Mouse (Mus musculus): ENCODE results near the gene Tnfrsf1b. TPM values are rescaled to one million over a fixed set of nuclear protein-coding genes. Genes with fewer than 3 reads are reported as not detected.

Tnfrsf1b gene
- polyA plus RNA-seq, 1 experiment from 2014 or later = 3.7 TPM

GRCm38 (mm10) chr4:145224613-145225012 is 22.1 kb downstream of the Tnfrsf1b start:
- WGBS = 83% methylated on average over 4 of the region's 4 CpGs
- ATAC-seq (ENCODE audit: low FRiP score, low TSS enrichment) = no peak
- no peak overlapping the region for H3K27ac ChIP-seq (ENCODE audit: low read length)
- no peaks in the 10 kb centered on the region for H3K4me1 ChIP-seq (ENCODE audit: insufficient read depth, low read length)
- no peaks in the 10 kb centered on the region for H3K9me3 ChIP-seq (ENCODE audit: low read length)
- H3K27me3 ChIP-seq (ENCODE audit: insufficient read depth, low read length) = no peaks in the 10 kb centered on the region
- no peak overlapping the region for H3K4me3 ChIP-seq (ENCODE audit: low read length)
- H3K4me2 ChIP-seq (replicated peaks; ENCODE audit: low read depth, low read length) = no peak overlapping the region
- H3K36me3 ChIP-seq (ENCODE audit: insufficient read depth, low read length) = no peaks in the 10 kb centered on the region
- H3K9ac ChIP-seq (replicated peaks; ENCODE audit: low read length) = no peak overlapping the region

DNA sequence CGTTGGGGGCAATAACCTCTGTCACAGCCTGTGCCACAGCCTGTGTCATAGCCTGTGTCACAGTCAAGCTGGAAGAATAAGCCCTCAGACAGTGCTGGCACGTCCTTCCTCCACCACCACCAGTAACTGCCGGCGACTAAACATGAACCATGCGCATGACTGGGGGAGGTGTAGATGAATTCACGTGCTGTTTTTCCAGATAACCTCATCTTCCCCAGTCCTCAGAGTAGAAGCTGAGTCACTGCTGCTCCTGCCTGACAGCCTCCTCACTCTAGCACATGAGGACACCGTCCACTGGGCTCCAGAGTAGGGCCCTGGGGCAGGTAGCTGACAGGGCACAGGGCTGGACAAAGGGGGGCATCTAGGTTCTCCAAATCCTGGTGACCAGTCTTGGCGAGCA is 24.6 kb downstream of the Tnfrsf1b start:
- H3K27ac ChIP-seq (ENCODE audit: low read length) = no peak overlapping the region
- H3K9me3 ChIP-seq (ENCODE audit: low read length) = no peaks in the 10 kb centered on the region
- 67% methylated on average over 8 of the region's 8 CpGs for WGBS
- H3K27me3 ChIP-seq (ENCODE audit: insufficient read depth, low read length) = no peaks in the 10 kb centered on the region
- H3K36me3 ChIP-seq (ENCODE audit: insufficient read depth, low read length) = no peaks in the 10 kb centered on the region
- ATAC-seq (ENCODE audit: low FRiP score, low TSS enrichment) = no peak
- H3K4me2 ChIP-seq (replicated peaks; ENCODE audit: low read depth, low read length) = no peak overlapping the region
- no peaks in the 10 kb centered on the region for H3K4me1 ChIP-seq (ENCODE audit: insufficient read depth, low read length)
- H3K9ac ChIP-seq (replicated peaks; ENCODE audit: low read length) = no peak overlapping the region
- no peak overlapping the region for H3K4me3 ChIP-seq (ENCODE audit: low read length)

- no peaks in the 10 kb centered on the region for H3K4me1 ChIP-seq (ENCODE audit: insufficient read depth, low read length)
- H3K27me3 ChIP-seq (ENCODE audit: insufficient read depth, low read length) = no peaks in the 10 kb centered on the region
- H3K36me3 ChIP-seq (ENCODE audit: insufficient read depth, low read length) = no peaks in the 10 kb centered on the region
- no peak overlapping the region for H3K27ac ChIP-seq (ENCODE audit: low read length)
- H3K9me3 ChIP-seq (ENCODE audit: low read length) = no peaks in the 10 kb centered on the region
- WGBS = 26% methylated on average over 2 of the region's 2 CpGs
- H3K4me2 ChIP-seq (replicated peaks; ENCODE audit: low read depth, low read length) = no peak overlapping the region
- no peak overlapping the region for H3K4me3 ChIP-seq (ENCODE audit: low read length)
- no peak overlapping the region for H3K9ac ChIP-seq (replicated peaks; ENCODE audit: low read length)
- ATAC-seq (ENCODE audit: low FRiP score, low TSS enrichment) = no peak
Measured at GRCm38 (mm10) chr4:145221379-145221778, 25.3 kb downstream of the Tnfrsf1b start.

DNA sequence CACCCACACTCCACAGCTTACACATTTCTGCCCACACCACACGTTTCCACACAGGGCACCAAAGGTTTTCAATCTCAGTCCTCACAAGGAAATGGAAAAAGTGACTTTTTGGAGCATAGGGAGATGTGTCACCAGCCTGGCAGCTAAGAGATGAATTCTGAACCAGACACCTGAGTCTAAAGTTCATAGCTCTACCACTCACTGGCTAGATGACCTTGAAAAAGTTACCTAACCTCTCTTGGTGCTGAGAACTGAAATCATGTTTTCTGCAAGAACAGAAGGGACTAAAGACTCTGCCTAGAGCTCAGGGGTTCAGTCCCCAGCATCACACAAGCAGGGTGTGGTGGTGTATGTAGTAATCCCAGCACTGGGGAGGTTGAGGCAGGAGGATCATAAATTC is 26.7 kb downstream of the Tnfrsf1b start:
- no peaks in the 10 kb centered on the region for H3K4me1 ChIP-seq (ENCODE audit: insufficient read depth, low read length)
- H3K9ac ChIP-seq (replicated peaks; ENCODE audit: low read length) = no peak overlapping the region
- H3K27ac ChIP-seq (ENCODE audit: low read length) = no peak overlapping the region
- H3K4me3 ChIP-seq (ENCODE audit: low read length) = no peak overlapping the region
- no peak for ATAC-seq (ENCODE audit: low FRiP score, low TSS enrichment)
- H3K27me3 ChIP-seq (ENCODE audit: insufficient read depth, low read length) = no peaks in the 10 kb centered on the region
- H3K9me3 ChIP-seq (ENCODE audit: low read length) = no peaks in the 10 kb centered on the region
- WGBS = 77% methylated on average over 1 of the region's 1 CpGs
- no peaks in the 10 kb centered on the region for H3K36me3 ChIP-seq (ENCODE audit: insufficient read depth, low read length)
- no peak overlapping the region for H3K4me2 ChIP-seq (replicated peaks; ENCODE audit: low read depth, low read length)

DNA sequence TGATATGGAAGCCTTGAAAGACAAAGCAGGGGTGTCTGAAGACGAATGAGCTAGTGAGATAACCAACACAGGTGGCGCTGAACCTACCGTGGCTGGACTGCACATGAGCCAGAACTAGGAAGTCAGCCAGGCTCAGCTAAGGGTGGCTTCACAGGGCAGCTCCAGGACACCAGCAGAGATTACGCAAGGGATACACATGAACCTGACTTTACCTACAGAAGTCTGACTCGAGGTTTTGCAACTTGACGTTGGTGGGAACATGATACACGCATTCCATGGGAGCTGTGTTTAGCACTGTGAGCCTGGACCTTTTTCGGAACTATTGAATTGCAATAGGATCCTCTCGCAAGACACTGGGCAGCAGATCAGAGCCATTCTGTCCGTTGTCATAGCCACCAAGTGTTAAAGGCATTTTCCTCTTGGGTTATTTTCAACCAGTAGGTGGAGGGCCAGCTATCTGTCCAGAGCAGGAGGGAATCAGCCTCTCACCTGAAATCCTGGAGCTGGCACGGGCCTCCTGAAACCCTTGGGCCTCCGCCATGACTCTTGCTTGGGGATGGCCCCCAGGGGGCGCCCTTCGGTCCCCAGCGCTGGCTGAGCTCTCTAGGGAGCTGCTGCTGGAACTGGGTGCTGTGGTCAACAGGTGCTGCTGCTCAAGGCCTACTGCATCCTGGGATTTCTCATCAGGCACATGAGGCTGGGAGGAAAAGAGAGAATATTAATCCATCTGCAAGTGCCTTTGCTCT is 27.3 kb downstream of the Tnfrsf1b start:
- H3K4me1 ChIP-seq (ENCODE audit: insufficient read depth, low read length) = no peaks in the 10 kb centered on the region
- no peaks in the 10 kb centered on the region for H3K36me3 ChIP-seq (ENCODE audit: insufficient read depth, low read length)
- H3K9ac ChIP-seq (replicated peaks; ENCODE audit: low read length) = no peak overlapping the region
- no peak overlapping the region for H3K4me2 ChIP-seq (replicated peaks; ENCODE audit: low read depth, low read length)
- H3K27ac ChIP-seq (ENCODE audit: low read length) = no peak overlapping the region
- no peak for ATAC-seq (ENCODE audit: low FRiP score, low TSS enrichment)
- H3K27me3 ChIP-seq (ENCODE audit: insufficient read depth, low read length) = no peaks in the 10 kb centered on the region
- H3K4me3 ChIP-seq (ENCODE audit: low read length) = no peak overlapping the region
- H3K9me3 ChIP-seq (ENCODE audit: low read length) = no peaks in the 10 kb centered on the region
- 67% methylated on average over 15 of the region's 15 CpGs for WGBS

- H3K27ac ChIP-seq (ENCODE audit: low read length) = no peak overlapping the region
- H3K4me3 ChIP-seq (ENCODE audit: low read length) = no peak overlapping the region
- H3K9ac ChIP-seq (replicated peaks; ENCODE audit: low read length) = no peak overlapping the region
- no peak for ATAC-seq (ENCODE audit: low FRiP score, low TSS enrichment)
- no peaks in the 10 kb centered on the region for H3K4me1 ChIP-seq (ENCODE audit: insufficient read depth, low read length)
- H3K36me3 ChIP-seq (ENCODE audit: insufficient read depth, low read length) = no peaks in the 10 kb centered on the region
- H3K27me3 ChIP-seq (ENCODE audit: insufficient read depth, low read length) = no peaks in the 10 kb centered on the region
- no peaks in the 10 kb centered on the region for H3K9me3 ChIP-seq (ENCODE audit: low read length)
- no peak overlapping the region for H3K4me2 ChIP-seq (replicated peaks; ENCODE audit: low read depth, low read length)
- 69% methylated on average over 5 of the region's 5 CpGs for WGBS
Measured at GRCm38 (mm10) chr4:145217837-145218236, 28.8 kb downstream of the Tnfrsf1b start.

DNA sequence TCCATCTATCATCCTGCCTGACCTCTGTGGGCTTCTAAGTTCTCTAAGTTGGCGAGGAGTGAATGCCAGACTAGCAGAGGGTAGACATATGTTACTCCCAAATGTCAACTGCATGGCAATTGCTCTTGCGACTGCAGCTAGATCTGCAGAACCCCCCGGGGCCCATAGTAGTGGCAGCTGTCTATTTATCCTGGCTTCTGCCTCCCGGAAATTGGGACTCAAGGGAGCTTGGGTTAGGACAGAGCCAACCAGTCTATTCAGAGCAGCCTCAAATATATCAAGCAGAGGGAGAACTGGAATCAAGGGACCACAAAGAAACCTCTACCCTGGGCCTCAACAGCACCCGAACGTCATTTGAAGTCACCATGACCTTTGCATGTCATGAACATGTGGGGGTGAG is 29.6 kb downstream of the Tnfrsf1b start:
- Histone ChIP-seq H3K9me3 (ENCODE audit: low read length) (no peaks in the 10 kb centered on the region), H3K27ac (ENCODE audit: low read length) (no peak overlapping the region), H3K9ac (replicated peaks; ENCODE audit: low read length) (no peak overlapping the region), H3K4me1 (ENCODE audit: insufficient read depth, low read length) (no peaks in the 10 kb centered on the region), H3K27me3 (ENCODE audit: insufficient read depth, low read length) (no peaks in the 10 kb centered on the region), H3K4me3 (ENCODE audit: low read length) (no peak overlapping the region), H3K4me2 (replicated peaks; ENCODE audit: low read depth, low read length) (no peak overlapping the region), H3K36me3 (ENCODE audit: insufficient read depth, low read length) (no peaks in the 10 kb centered on the region)
- no peak for ATAC-seq (ENCODE audit: low FRiP score, low TSS enrichment)
- 76% methylated on average over 6 of the region's 6 CpGs for WGBS

DNA sequence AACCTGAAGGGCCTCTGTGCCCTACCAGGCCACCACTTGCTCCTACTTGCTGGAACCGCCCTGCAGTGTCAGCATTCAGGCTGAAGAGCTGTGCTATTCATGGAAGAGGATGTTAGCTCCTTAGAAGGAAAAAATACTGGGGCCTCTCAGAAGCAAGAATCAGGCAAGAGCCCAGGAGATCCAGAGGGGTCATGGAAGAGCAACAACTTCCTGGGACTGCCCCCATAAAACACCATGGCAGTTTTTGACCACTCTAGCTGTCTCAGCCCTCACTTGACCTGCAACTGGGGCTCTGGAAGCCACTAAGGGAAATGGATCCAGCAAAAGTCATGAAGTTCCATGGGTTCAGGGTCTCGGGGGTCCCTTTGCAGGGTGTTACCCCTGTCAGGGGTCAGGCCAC is 31.3 kb downstream of the Tnfrsf1b start:
- Histone ChIP-seq H3K4me3 (ENCODE audit: low read length) (no peak overlapping the region), H3K9me3 (ENCODE audit: low read length) (no peaks in the 10 kb centered on the region), H3K27me3 (ENCODE audit: insufficient read depth, low read length) (no peaks in the 10 kb centered on the region), H3K27ac (ENCODE audit: low read length) (no peak overlapping the region), H3K9ac (replicated peaks; ENCODE audit: low read length) (no peak overlapping the region), H3K4me2 (replicated peaks; ENCODE audit: low read depth, low read length) (no peak overlapping the region), H3K36me3 (ENCODE audit: insufficient read depth, low read length) (no peaks in the 10 kb centered on the region), H3K4me1 (ENCODE audit: insufficient read depth, low read length) (no peaks in the 10 kb centered on the region)
- no peak for ATAC-seq (ENCODE audit: low FRiP score, low TSS enrichment)
- 71% methylated on average over 2 of the region's 2 CpGs for WGBS

DNA sequence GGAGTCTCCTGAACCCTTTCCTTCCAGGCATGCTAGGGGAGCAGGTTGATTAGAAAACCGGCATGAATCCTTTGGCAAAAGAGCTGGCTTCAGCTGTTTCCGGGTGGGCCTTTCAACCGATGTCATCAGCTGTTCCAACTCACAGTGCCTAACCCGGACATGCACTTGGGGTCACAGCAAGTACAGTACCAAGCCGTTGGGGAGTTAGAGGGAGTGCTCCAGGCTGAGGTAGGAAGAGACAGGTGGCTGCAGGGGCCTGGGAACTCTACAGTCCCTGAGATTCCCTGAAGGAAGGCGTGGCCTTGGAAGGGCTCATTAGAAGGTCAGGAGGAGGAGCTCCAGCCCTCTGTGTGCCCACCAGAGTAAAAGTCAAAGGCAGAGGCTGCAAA is 31.9 kb downstream of the Tnfrsf1b start:
- no peaks in the 10 kb centered on the region for H3K27me3 ChIP-seq (ENCODE audit: insufficient read depth, low read length)
- no peak overlapping the region for H3K4me2 ChIP-seq (replicated peaks; ENCODE audit: low read depth, low read length)
- H3K4me1 ChIP-seq (ENCODE audit: insufficient read depth, low read length) = 0 out of 2 replicates have a peak, but pooled peaks cover under 1% of the 10 kb centered on the region
- H3K4me3 ChIP-seq (ENCODE audit: low read length) = no peak overlapping the region
- 40% methylated on average over 6 of the region's 6 CpGs for WGBS
- no peak overlapping the region for H3K9ac ChIP-seq (replicated peaks; ENCODE audit: low read length)
- no peaks in the 10 kb centered on the region for H3K9me3 ChIP-seq (ENCODE audit: low read length)
- no peak overlapping the region for H3K27ac ChIP-seq (ENCODE audit: low read length)
- H3K36me3 ChIP-seq (ENCODE audit: insufficient read depth, low read length) = no peaks in the 10 kb centered on the region
- ATAC-seq (ENCODE audit: low FRiP score, low TSS enrichment) = peak; percentile 58

GRCm38 (mm10) chr4:145213999-145214785 is 32.5 kb downstream of the Tnfrsf1b start:
- Histone ChIP-seq H3K27ac (ENCODE audit: low read length) (no peak overlapping the region), H3K27me3 (ENCODE audit: insufficient read depth, low read length) (no peaks in the 10 kb centered on the region), H3K9ac (replicated peaks; ENCODE audit: low read length) (no peak overlapping the region), H3K36me3 (ENCODE audit: insufficient read depth, low read length) (no peaks in the 10 kb centered on the region), H3K4me1 (ENCODE audit: insufficient read depth, low read length) (0 out of 2 replicates have a peak, but pooled peaks cover 5% of the 10 kb centered on the region), H3K4me2 (replicated peaks; ENCODE audit: low read depth, low read length) (no peak overlapping the region), H3K4me3 (ENCODE audit: low read length) (no peak overlapping the region), H3K9me3 (ENCODE audit: low read length) (no peaks in the 10 kb centered on the region)
- WGBS = 33% methylated on average over 8 of the region's 8 CpGs
- peak; percentile 91 for ATAC-seq (ENCODE audit: low FRiP score, low TSS enrichment)
